Mouse (Mus musculus) bone marrow macrophage, adult 2 months (primary cell): ENCODE measurements at regions not wholly inside any gene's neighbourhood (a gene's known extent, or its start where the extent isn't known, plus 50 kb on each side); places are given as distances from the start of the nearest gene placed in this dataset.

Experiments used
- H3K27ac ChIP-seq: 2 replicates; pipeline ENCODE4 v1.5.1; 2012; ENCODE audit warnings: low read depth, low read length; ENCODE audit not compliant: insufficient read depth
- H3K4me1 ChIP-seq: 2 replicates; pipeline ENCODE4 v1.6.1; 2012; ENCODE audit warnings: low read length; ENCODE audit not compliant: control insufficient read depth, insufficient read depth
- H3K4me3 ChIP-seq: 2 replicates; pipeline ENCODE4 v1.5.1; 2012; ENCODE audit warnings: mild to moderate bottlenecking, low read length, moderate library complexity; ENCODE audit not compliant: insufficient read depth
- CTCF ChIP-seq: IDR thresholded peaks from 2 replicates; pipeline ENCODE4 v1.5.1; 2012; ENCODE audit warnings: low read depth, mild to moderate bottlenecking, low read length, moderate library complexity
- POLR2A ChIP-seq: IDR thresholded peaks from 2 replicates; pipeline ENCODE4 v1.6.1; 2012; ENCODE audit warnings: mild to moderate bottlenecking, low read depth, low read length, borderline replicate concordance

GRCm38 (mm10) chr19:53444646-53445045 lies 54.3 kb upstream of the Smndc1 start:
- no peak overlapping the region for H3K4me3 ChIP-seq
- no peak overlapping the region for H3K27ac ChIP-seq
- TF ChIP-seq CTCF: no peak
- no peak for TF ChIP-seq POLR2A
- H3K4me1 ChIP-seq: peaks cover 14% of the 10 kb centered on the region

- H3K27ac ChIP-seq: no peak overlapping the region
- H3K4me1 ChIP-seq: peaks cover 4% of the 10 kb centered on the region
- no peak overlapping the region for H3K4me3 ChIP-seq
- TF ChIP-seq POLR2A (no peak), CTCF (no peak)
Measured at GRCm38 (mm10) chr19:53442756-53443654, 52.6 kb upstream of the Smndc1 start.

- no peak for TF ChIP-seq CTCF
- no peak for TF ChIP-seq POLR2A
- H3K27ac ChIP-seq: no peak overlapping the region
- no peak overlapping the region for H3K4me3 ChIP-seq
- H3K4me1 ChIP-seq: peaks cover 4% of the 10 kb centered on the region
Measured at GRCm38 (mm10) chr19:53442132-53442610, 51.8 kb upstream of the Smndc1 start.

DNA sequence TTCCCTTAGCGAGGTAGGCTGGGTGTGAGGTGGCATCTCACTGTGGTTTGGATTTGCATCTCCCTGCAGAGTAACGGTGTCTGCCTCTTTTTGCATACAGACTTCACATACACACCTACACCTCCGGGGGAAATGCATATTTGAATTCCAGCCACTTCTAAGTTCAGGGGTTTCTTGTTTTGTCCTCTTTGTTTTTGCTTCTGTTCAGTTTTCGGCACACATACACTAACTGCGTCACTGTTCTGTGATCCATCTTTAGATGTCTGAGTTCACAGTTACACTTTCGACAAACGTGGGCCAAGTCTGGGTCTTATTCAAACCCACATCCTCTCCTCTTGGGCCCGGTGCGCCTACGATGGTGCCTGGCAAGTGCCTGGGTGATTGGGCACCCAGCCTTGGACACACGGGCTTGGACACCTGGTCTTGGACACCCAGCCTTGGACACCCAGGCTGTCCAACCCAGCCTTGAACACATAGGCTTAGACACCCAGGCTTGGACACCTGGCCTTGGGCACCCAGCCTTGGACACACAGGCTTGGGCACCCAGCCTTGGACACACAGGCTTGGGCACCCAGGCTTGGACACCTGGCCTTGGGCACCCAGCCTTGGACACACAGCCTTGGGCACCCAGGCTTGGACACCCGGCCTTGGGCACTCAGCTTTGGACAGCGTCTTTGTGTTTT lies 51.2 kb upstream of the Smndc1 start:
- TF ChIP-seq CTCF (no peak), POLR2A (no peak)

DNA sequence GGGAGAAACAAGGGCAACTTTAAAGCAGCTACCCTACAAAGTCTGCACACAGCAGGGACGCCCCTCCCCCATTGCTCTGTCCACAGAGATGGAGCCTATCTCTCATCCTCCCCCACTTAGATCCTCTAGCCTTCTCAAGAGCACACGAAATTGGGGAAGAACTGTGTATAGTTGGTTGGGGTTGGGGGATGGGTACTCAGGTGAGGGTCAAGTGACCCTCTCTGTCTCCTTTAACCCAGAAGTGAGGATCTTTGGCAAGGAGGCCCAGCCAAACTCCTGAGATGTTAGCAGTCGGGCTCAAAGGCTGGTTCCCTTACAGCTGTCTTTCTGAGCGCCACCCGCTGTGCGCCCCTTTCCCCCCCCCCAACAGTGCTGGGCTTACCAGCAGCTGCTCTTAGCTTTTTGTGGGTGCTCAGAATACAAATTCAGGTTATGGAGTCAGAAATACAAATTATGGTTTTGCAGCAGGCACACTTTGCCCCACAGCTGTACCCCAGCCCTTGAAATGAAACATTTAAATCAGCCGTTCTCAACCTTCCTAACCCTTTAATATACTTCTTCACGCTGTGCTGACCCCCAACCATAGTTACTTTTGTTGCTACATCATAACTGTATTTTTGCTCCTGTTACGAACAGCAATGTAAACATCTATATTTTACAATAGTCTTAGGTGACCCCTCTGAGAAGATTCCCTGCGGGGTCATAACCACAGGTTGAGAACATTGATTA lies 50.1 kb upstream of the Smndc1 start:
- Histone ChIP-seq H3K27ac (no peak overlapping the region), H3K4me1 (peaks cover 4% of the 10 kb centered on the region), H3K4me3 (no peak overlapping the region)
- TF ChIP-seq CTCF (no peak), POLR2A (no peak)

More for the DNA sequence above, 51.2 kb upstream of the Smndc1 start:
- no peak overlapping the region for H3K27ac ChIP-seq
- no peak overlapping the region for H3K4me3 ChIP-seq
- peaks cover 4% of the 10 kb centered on the region for H3K4me1 ChIP-seq
